Mouse (Mus musculus) layer of hippocampus, adult 6 months (tissue): ENCODE measurements around the gene Rhox3a2. TPM values are rescaled to one million over a fixed set of nuclear protein-coding genes. Genes with fewer than 3 reads are reported as not detected.

Experiments used
- long read RNA-seq, 2 experiments: library from polyadenylated mRNA; unstranded; transcript quantifications; one replicate each; pipeline ENCODE4 v2.0.0; 2019 to 2020
- polyA plus RNA-seq: library from polyadenylated mRNA; unstranded; fragments of <200 nt; fragmentation: Nextera tagmentation; gene quantifications from 2 replicates; pipeline ENCODE4 v1.2.3, GENCODE M21; 2021

The Rhox3a2 gene
- polyA plus RNA-seq, result not detected in 2 replicates
- long read RNA-seq, experiment 1, result 0 reads
- long read RNA-seq, experiment 2, result 0 reads

GRCm38 (mm10) chrX:37379728-37380127, at the start of gene Rhox3a2:
Rhox3a2 (plus strand) TSS chrX:37380028.

DNA sequence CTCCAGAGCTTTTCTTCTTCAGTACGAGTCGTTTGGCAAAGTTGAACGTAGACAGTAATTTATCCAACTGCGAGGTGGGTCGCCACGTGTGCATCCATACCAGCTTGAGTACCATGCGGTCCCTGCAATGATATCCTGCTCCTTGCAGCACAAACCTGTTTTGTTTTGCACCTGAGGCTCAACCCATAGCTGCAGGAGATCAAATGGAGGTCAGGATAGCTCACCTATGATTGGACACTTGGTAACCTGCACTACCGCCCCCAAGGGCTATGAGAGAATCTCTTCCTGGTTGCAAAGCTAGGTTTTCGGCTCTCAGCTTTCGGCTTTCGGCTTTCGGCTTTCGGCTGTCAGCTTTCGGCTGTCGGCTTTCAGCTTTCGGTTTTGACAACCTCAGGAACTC, 10.7 kb downstream of the Rhox3a2 start, which contains the start of gene Rhox4a2:
Gene Rhox4a2 (plus strand): TSS at position 301 of the 400 bp plus-strand sequence.

DNA sequence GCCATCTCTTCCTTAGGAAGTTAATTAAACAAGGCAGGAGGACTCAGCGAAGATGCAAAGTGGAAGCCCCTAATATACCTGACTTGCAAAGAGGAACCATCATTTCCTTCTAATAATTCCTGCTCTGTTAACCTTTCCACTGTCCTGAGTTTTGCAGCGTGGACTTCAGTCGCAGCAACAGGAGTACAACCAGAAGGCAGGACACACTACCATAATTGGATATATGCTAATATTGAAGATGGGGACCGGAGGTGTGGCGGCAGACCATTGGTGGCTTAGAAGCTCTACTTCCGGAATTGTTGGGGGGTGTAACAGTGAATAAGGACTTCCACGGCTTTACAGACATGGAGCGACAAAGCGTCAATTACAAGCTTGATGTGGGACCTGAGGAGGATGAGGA, 31.9 kb downstream of the Rhox3a2 start, which contains the start of gene Rhox2b:
Gene Rhox2b (plus strand): TSS at position 301 of the 400 bp plus-strand sequence.

GRCm38 (mm10) chrX:37432194-37432593, 52.4 kb downstream of the Rhox3a2 start, which contains the start of gene Rhox4b:
Rhox4b (plus strand) TSS chrX:37432494.

Other genes with a start within 250 kb of the Rhox3a2 start
- gene Akap14, start 211.2 kb upstream of the Rhox3a2 start, polyA plus RNA-seq, result 0.26 and 0.53 TPM in 2 replicates
- gene Ndufa1, start 188.9 kb upstream of the Rhox3a2 start, polyA plus RNA-seq, result 1,377 and 1,764 TPM in 2 replicates
- 13.3 and 15.8 TPM in 2 replicates for gene Rnf113a1, start 188.8 kb upstream of the Rhox3a2 start, polyA plus RNA-seq
- gene Gm9, start 169.0 kb upstream of the Rhox3a2 start, polyA plus RNA-seq, result not detected in 2 replicates
- not detected in 2 replicates for gene Rhox1, start 157.8 kb upstream of the Rhox3a2 start, polyA plus RNA-seq
- gene Rhox2a, start 135.1 kb upstream of the Rhox3a2 start, polyA plus RNA-seq, result not detected in 2 replicates
- not detected in 2 replicates for gene Rhox3a, start 130.1 kb upstream of the Rhox3a2 start, polyA plus RNA-seq
- gene Rhox4a, start 114.7 kb upstream of the Rhox3a2 start, polyA plus RNA-seq, result not detected in 2 replicates
- gene Rhox4a2, start 10.8 kb downstream of the Rhox3a2 start, polyA plus RNA-seq, result not detected in 2 replicates
- not detected in 2 replicates for gene Rhox2b, start 32.0 kb downstream of the Rhox3a2 start, polyA plus RNA-seq
- gene Rhox4b, start 52.5 kb downstream of the Rhox3a2 start, polyA plus RNA-seq, result not detected in 2 replicates
- gene Rhox2c, start 73.7 kb downstream of the Rhox3a2 start, polyA plus RNA-seq, result not detected in 2 replicates
- not detected in 2 replicates for gene Rhox3c, start 78.6 kb downstream of the Rhox3a2 start, polyA plus RNA-seq
- gene Rhox4c, start 100.3 kb downstream of the Rhox3a2 start, polyA plus RNA-seq, result not detected in 2 replicates
- not detected in 2 replicates for gene Rhox2d, start 113.4 kb downstream of the Rhox3a2 start, polyA plus RNA-seq
- not detected in 2 replicates for gene Rhox4d, start 134.3 kb downstream of the Rhox3a2 start, polyA plus RNA-seq
- not detected in 2 replicates for gene Rhox2e, start 150.4 kb downstream of the Rhox3a2 start, polyA plus RNA-seq
- gene Rhox3e, start 162.0 kb downstream of the Rhox3a2 start, polyA plus RNA-seq, result not detected in 2 replicates
- not detected in 2 replicates for gene Rhox4e, start 177.4 kb downstream of the Rhox3a2 start, polyA plus RNA-seq
- not detected in 2 replicates for gene Rhox2f, start 191.4 kb downstream of the Rhox3a2 start, polyA plus RNA-seq
- not detected in 2 replicates for gene Rhox3f, start 201.0 kb downstream of the Rhox3a2 start, polyA plus RNA-seq
- not detected in 2 replicates for gene Rhox4f, start 227.7 kb downstream of the Rhox3a2 start, polyA plus RNA-seq
- gene Rhox3g, start 248.6 kb downstream of the Rhox3a2 start, polyA plus RNA-seq, result not detected in 2 replicates